Mouse (Mus musculus) embryo, embryonic 10.5 days (tissue): ENCODE measurements at regions not wholly inside any gene's neighbourhood (a gene's known extent, or its start where the extent isn't known, plus 50 kb on each side); places are given as distances from the start of the nearest gene placed in this dataset.

Source experiments
- DNase-seq: peaks from one replicate; pipeline ENCODE4 v3.0.0-alpha.2; 2015; ENCODE audit warnings: low spot score

- DNase-seq = no peak
Observed at GRCm38 (mm10) chr13:40480830-40481229, 119.6 kb upstream of the Ofcc1 start.

GRCm38 (mm10) chr13:40472683-40473082, 111.4 kb upstream of the Ofcc1 start:
- no peak for DNase-seq

GRCm38 (mm10) chr13:40469162-40469561, 107.9 kb upstream of the Ofcc1 start:
- DNase-seq = no peak

GRCm38 (mm10) chr13:40453360-40453759, 92.1 kb upstream of the Ofcc1 start:
- DNase-seq = no peak

GRCm38 (mm10) chr13:40429831-40430230, 68.6 kb upstream of the Ofcc1 start:
- DNase-seq = no peak

GRCm38 (mm10) chr13:40423051-40423450, 61.8 kb upstream of the Ofcc1 start:
- DNase-seq = no peak

GRCm38 (mm10) chr13:40417856-40418255, 56.6 kb upstream of the Ofcc1 start:
- peak; percentile 50 for DNase-seq

- no peak for DNase-seq
Observed at GRCm38 (mm10) chr13:40413074-40413473, 51.8 kb upstream of the Ofcc1 start.
